Mouse (Mus musculus) olfactory bulb, adult 2 months (tissue): ENCODE results near the gene Lrrc56.

Experiments
- CTCF ChIP-seq: fragments of 200-500 bp; IDR thresholded peaks from 2 replicates; pipeline ENCODE4 v1.5.1; 2012; ENCODE audit warnings: low read depth, mild to moderate bottlenecking, low read length, moderate library complexity; ENCODE audit not compliant: insufficient read depth
- POLR2A ChIP-seq: fragments of 200-500 bp; IDR thresholded peaks from 2 replicates; pipeline ENCODE4 v1.6.1; 2012; ENCODE audit warnings: mild to moderate bottlenecking, low read depth, low read length, moderate library complexity; ENCODE audit not compliant: insufficient read depth

- TF ChIP-seq CTCF (no peak), POLR2A (no peak)
Observed at GRCm38 (mm10) chr7:141219558-141220099, 25.7 kb downstream of the Lrrc56 start.
